Mouse (Mus musculus) macrophage (primary cell): Measurements from ENCODE around the gene Fap. TPM values are rescaled to one million over a fixed set of nuclear protein-coding genes. Genes with fewer than 3 reads are reported as not detected.

Source experiments
- H3K27ac ChIP-seq: fragments of 350-480 bp; formaldehyde crosslinking; 2 replicates; pipeline ENCODE4 v1.9.0; 2021
- H3K36me3 ChIP-seq: fragments of 350-480 bp; formaldehyde crosslinking; 2 replicates; pipeline ENCODE4 v1.9.0; 2021; ENCODE audit errors: inconsistent target
- H3K4me3 ChIP-seq: fragments of 350-480 bp; formaldehyde crosslinking; 2 replicates; pipeline ENCODE4 v1.9.0; 2021; ENCODE audit errors: inconsistent target
- H3K79me2 ChIP-seq: fragments of 350-480 bp; formaldehyde crosslinking; 2 replicates; pipeline ENCODE4 v1.9.0; 2021; ENCODE audit errors: inconsistent target
- WGBS: methylation state at CpG from one replicate; pipeline ENCODE4 v1.1.7; 2026; ENCODE audit warnings: inconsistent platforms; ENCODE audit not compliant: missing documents; 5-methylcytosine and 5-hydroxymethylcytosine counted together
- polyA plus RNA-seq: library from polyadenylated mRNA; stranded (reverse); fragments of 250-400 nt; gene quantifications from 3 replicates; pipeline ENCODE4 v1.2.4, GENCODE M21; 2018; ENCODE audit warnings: inconsistent platforms
- total RNA-seq, 78 experiments: library from RNA; depleted of rRNA; stranded (reverse); fragments of 250-400 nt; gene quantifications; 1 replicate in 9 of 78; 2 replicates in 24 of 78; 3 replicates in 43 of 78; 4 replicates in 2 of 78; pipeline ENCODE4 v1.2.4; 2018; ENCODE audit warnings: inconsistent platforms in 56 of 78

The Fap gene
- total RNA-seq (2018; cell fraction: chromatin; rRNA removed), result 10 to 100 TPM in 11 of 26 experiments, 1 to 10 TPM in 15; 1.6 to 18.4 (median 7.0) TPM
- total RNA-seq (2018; cell fraction: cytosol; rRNA removed), result under 1 TPM in 25 of 26 experiments, not detected in 1; 0.05 to 0.91 (median 0.13) TPM
- total RNA-seq (2018; cell fraction: nucleus; rRNA removed), result 10 to 100 TPM in 1 of 26 experiments, 1 to 10 TPM in 25; 1.9 to 14.0 (median 3.8) TPM
- polyA plus RNA-seq, result 0.15 to 0.38 TPM (median 0.22 TPM) in 3 replicates

DNA sequence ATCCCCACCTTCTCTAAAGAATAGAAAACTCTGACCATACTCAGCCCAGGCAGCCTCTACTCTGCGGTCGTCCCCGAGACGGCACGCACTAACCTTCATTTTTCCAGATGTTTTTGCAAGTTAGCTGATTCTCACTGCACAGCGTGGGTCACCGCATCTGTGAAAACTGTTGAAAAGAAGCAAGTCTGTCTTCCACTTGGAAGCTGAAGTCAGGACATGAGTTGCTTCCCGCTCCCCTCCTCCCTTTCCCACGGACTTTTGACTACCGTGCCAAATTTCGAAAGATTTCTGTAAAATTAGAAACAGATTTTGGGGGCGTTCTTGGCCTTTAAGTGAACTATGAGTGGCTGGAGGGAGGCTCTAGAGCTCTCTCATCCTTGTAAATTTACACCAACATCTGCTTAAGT lies at the start of gene Fap:
Gene Fap, minus strand, starts transcription at position 323 of the 407 bp plus-strand sequence.
- H3K36me3 ChIP-seq, result no peaks in the 10 kb centered on the region
- H3K79me2 ChIP-seq, result no peaks in the 10 kb centered on the region
- WGBS, result 55% methylated on average over 12 of the region's 12 CpGs
- no peak within 1 kb of the TSS; the same call in 1 of the 2 replicates for H3K27ac ChIP-seq
- no peak within 1 kb of the TSS for H3K4me3 ChIP-seq

DNA sequence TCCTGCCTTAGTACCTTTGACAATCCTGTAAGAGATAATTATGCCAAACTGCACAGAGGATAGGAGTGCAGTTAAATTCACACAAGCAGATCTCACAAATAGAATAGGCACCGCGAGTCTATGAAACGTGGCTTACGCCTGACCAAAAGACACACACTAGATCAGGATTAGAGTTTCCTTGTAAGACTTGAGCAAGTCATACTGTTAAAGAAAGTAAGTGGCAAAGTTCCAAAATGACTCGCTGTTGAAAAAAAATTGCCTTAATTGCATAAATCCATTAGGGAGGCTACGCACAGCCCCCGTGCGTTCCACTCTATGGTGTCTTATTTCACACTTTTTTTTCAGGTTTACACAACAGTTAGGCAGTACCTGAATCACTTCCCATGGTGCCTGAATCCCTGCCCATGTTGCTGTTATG lies 49.2 kb upstream of the Fap start:
- H3K79me2 ChIP-seq, result no peaks in the 10 kb centered on the region
- H3K27ac ChIP-seq, result no peak overlapping the region
- H3K36me3 ChIP-seq, result peaks cover 83% of the 10 kb centered on the region
- WGBS, result 86% methylated on average over 8 of the region's 8 CpGs
- H3K4me3 ChIP-seq, result no peak overlapping the region

DNA sequence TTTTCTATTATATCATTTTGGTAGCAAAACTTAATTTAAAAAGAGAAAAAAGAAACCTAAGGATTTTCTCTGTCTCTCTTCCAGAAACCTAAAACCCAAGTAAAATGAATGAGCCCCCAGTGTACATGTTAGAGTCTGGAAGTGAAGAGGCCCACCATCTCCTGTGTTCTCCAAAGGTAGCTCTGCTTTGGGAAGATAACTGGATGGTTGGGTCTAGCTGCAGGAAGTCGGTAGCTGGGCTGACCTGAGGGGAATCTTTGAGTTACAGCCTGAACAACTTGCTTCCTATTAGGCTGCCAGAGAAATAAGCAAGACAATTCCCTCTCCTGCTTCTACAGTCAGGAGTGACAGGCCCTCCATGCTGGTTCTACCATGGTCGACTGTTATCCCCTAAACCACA lies 45.8 kb upstream of the Fap start:
- Histone ChIP-seq H3K4me3 (no peak overlapping the region), H3K79me2 (no peaks in the 10 kb centered on the region), H3K27ac (no peak overlapping the region), H3K36me3 (peaks cover 93% of the 10 kb centered on the region)
- 42% methylated on average over 2 of the region's 2 CpGs for WGBS

DNA sequence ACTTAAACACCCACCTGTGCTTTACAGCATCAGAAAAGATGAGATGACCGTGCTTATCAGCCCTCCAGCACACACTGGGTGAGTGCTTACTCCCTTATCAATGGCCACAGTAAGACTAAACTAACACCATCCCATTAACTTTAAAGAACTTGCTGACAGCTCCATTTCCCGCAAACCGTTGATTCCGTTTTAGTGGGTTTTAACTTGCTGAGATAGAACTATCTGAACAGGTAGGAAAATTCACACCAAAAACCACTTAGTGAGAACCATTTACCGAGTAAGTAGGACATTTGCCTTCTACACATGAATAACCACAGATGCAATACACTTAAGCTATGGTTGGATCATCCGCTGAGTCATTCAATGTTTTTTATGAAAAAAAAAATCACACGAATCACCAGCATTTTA lies 45.1 kb upstream of the Fap start:
- H3K36me3 ChIP-seq, result peaks cover 95% of the 10 kb centered on the region
- no peak overlapping the region for H3K4me3 ChIP-seq
- no peak overlapping the region for H3K27ac ChIP-seq
- no peaks in the 10 kb centered on the region for H3K79me2 ChIP-seq
- 65% methylated on average over 7 of the region's 7 CpGs for WGBS

DNA sequence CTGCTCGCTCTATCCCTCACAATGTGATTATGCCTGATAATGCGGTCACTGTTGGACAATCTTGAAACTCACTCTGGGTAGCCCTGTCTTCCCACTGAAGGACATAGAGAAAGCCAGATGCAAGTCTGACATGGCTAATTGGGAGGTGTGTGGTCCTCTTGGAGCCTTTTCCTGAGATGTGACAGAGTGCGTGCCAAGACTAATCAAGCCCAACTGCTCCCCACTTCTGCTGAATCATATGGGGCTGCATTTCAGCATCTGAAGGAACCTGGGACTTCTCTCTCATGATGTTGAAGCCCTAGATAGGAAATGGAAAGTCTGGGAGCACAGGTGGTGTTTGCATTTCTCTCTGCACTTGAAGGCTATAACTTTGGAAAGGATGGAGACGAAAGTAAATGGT lies 39.3 kb upstream of the Fap start:
- Histone ChIP-seq H3K27ac (no peak overlapping the region), H3K79me2 (no peaks in the 10 kb centered on the region), H3K36me3 (peaks cover 97% of the 10 kb centered on the region), H3K4me3 (no peak overlapping the region)
- 94% methylated on average over 4 of the region's 4 CpGs for WGBS

DNA sequence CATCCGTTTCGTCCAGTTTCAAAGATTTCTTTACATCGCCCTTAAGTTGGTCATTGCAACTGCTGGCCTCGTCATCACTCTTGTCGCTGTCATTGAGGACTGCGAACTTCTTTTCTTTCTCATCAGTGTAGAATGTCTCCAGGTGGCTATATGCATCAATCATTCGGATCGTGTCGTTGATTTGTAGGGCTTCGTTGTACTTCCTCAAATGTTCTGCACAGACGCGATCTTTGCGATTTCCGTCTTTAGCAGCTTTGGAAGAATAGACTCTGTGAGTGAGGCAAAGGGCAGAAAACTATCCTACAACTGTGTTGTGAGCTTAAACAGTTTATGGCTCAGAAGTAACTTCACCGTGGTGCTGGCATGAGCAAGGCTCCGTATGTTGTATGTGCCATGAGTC lies 32.3 kb upstream of the Fap start:
- H3K4me3 ChIP-seq, result no peak overlapping the region
- 56% methylated on average over 16 of the region's 16 CpGs for WGBS
- no peaks in the 10 kb centered on the region for H3K79me2 ChIP-seq
- H3K36me3 ChIP-seq, result peaks cover 99% of the 10 kb centered on the region
- no peak overlapping the region for H3K27ac ChIP-seq

DNA sequence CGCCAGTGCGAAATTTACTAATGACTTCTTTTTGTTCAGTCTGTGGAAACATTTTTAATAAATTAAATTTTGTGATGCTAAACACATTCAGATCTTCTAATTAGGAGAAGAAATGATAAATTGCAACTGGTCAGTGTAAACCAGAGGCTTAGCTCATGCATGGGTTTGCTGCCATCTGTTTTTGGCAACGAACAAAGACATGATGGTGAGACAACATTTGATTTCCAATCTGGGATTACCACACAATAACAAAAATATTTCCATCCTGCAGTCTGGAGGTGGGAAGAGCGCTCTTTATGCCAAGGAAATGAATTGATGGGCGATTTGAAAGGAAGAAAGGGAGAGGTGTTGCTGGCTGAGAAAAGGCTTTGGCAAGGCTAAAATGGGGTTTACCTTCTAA lies 29.7 kb upstream of the Fap start:
- Histone ChIP-seq H3K27ac (no peak overlapping the region), H3K4me3 (no peak overlapping the region), H3K36me3 (peaks cover 96% of the 10 kb centered on the region), H3K79me2 (no peaks in the 10 kb centered on the region)
- 96% methylated on average over 5 of the region's 5 CpGs for WGBS

DNA sequence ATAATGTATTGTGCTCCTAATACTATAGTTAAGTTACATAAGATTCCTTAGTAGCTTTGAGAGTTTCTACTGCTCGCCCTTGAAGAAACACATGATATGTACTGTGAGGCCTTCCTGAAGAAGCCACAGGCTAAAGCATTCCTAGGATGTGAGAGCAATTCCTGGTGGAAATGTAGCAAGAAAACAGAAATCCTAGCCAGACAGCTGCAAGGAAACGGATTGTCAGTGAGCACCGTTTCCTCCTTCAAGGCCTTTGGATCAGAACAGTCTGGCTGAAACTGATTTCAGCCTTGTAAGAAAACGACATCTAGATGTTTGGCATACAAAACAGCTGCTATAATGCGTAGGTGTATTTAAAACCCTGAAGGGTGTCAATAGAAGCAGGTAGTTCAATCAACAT lies 22.7 kb upstream of the Fap start:
- no peak overlapping the region for H3K27ac ChIP-seq
- 96% methylated on average over 5 of the region's 5 CpGs for whole genome bisulfite sequencing
- H3K36me3 ChIP-seq, result peaks cover 65% of the 10 kb centered on the region
- H3K79me2 ChIP-seq, result no peaks in the 10 kb centered on the region
- no peak overlapping the region for H3K4me3 ChIP-seq

DNA sequence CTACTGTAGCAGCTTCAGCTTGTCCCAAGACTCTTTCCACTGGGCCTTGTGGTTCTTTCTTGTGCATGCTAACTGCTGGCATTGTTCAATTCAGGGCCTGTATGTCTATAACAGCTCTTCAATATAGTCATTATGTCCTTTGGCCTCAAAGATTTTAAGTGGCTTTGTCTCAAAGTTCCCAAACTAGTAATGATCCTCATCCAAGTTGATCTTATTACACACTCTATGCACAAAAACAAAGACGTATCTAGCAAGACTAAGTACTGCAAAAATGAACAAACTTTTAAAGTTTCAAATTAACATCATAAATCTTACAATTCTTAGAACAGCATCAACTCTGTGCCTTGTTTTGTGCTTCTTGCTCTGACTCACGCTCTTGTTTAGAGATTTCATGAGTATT lies 20.6 kb upstream of the Fap start:
- 90% methylated on average over 2 of the region's 2 CpGs for WGBS
- Histone ChIP-seq H3K4me3 (no peak overlapping the region), H3K36me3 (peaks cover 47% of the 10 kb centered on the region), H3K79me2 (no peaks in the 10 kb centered on the region), H3K27ac (no peak overlapping the region)

DNA sequence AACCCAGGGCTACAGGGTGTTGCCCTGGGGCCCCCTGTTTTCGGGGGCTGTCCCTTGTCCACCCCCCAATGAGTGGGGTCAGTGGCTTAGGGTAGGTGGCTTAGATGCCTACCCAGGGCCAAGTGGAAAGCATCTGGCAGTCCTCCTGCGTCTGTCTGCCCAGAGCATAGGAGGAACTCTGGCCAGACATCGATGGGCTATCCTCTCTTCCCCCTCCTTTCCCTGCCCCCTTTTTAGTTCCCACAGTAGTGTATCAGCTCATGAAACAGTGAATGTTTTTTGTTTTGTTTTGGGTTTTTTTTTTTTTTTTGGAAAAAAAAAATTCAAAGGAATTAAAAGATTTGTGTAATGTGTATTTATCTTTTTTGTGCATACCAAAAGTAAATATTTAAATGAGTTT lies 17.7 kb upstream of the Fap start:
- H3K79me2 ChIP-seq, result no peaks in the 10 kb centered on the region
- H3K36me3 ChIP-seq, result peaks cover 18% of the 10 kb centered on the region; the same call in 1 of the 2 replicates
- no peak overlapping the region for H3K27ac ChIP-seq
- WGBS, result 92% methylated on average over 3 of the region's 3 CpGs
- no peak overlapping the region for H3K4me3 ChIP-seq

DNA sequence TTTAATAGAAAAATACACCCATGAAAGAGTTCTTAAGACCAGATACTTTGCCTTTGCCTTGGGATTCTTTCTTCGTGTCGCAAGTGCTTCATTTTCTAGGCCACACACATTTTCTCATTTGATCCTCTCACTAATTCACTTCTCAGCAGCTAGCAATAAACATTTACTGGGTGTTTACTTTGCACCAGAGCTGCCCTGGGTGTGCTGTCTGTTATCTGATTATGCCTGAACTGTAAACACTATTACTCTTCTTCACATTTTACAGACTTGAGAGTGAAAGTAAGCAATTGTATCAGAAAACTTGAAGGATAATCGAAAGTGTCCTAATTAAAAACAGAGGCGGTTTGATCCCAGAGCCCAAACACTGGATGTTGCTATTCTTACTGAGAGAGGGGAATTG lies 15.5 kb upstream of the Fap start:
- Histone ChIP-seq H3K36me3 (peaks cover 2% of the 10 kb centered on the region; the same call in 1 of the 2 replicates), H3K79me2 (no peaks in the 10 kb centered on the region), H3K4me3 (no peak overlapping the region), H3K27ac (no peak overlapping the region)
- 96% methylated on average over 4 of the region's 4 CpGs for WGBS

DNA sequence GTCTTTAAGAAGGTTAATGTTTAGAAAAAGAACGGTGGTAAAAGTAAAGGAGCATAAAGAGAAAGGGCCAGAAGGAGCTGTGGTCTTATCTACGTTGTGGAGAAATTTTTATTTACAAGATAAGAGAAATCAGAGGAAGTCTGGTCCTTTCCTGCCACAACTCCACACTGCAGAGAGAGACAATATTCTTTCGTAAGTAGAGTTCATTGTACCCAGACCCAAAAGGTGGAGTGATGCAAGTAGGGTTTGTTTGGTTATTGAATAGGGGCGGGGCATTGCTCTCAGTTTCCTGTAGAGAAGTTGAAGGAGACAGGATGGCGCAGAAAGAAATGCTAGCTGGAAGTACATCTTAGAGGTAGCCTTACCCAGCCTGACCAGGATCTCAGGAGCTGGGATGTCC lies 11.9 kb upstream of the Fap start:
- no peaks in the 10 kb centered on the region for H3K36me3 ChIP-seq
- no peak overlapping the region for H3K27ac ChIP-seq
- H3K4me3 ChIP-seq, result no peak overlapping the region
- 46% methylated on average over 5 of the region's 5 CpGs for WGBS
- H3K79me2 ChIP-seq, result no peaks in the 10 kb centered on the region

DNA sequence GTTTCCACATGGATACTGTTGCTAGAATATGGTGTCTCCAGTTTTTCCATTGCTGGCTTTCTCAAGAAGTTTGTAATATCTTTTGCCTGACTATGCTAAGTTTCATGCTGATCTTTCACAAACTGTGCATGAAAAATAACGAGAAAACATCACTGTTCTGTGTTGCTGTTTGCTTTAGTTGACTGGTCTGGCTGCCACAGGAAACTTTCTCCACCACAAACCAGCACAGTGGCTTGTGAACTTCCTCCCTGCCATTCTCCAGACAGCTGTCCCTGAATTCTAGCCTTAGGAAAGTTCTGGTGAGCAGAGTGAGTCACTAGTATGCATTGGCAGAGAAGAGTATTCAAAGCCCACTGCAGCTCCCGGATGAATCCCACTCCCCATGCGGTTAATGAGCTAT lies 1.1 kb upstream of the Fap start:
- no peaks in the 10 kb centered on the region for H3K36me3 ChIP-seq
- no peak overlapping the region; the same call in 1 of the 2 replicates for H3K27ac ChIP-seq
- no peaks in the 10 kb centered on the region for H3K79me2 ChIP-seq
- 0% methylated on average over 3 of the region's 3 CpGs for WGBS
- H3K4me3 ChIP-seq, result no peak overlapping the region

DNA sequence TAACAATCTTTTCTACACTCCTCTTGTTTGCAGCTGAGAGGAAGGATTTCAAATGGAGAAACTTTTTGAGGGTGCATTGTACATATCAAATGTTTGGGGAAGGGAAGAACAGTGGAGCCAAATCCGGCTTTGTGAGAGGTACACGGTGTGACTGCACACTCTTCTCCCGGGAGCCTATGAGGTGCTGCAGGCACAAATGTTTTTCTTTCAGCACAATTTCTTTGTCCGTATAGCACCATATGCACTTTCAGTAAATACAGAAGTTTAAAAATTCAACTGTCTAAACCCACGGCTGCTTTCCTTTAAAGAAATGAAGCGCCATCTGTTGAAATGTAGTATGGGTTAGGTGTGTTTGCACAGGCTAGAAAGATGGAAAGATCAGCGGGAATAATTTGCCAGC lies 375 bp upstream of the Fap start:
- Histone ChIP-seq H3K4me3 (no peak overlapping the region), H3K79me2 (no peaks in the 10 kb centered on the region), H3K36me3 (no peaks in the 10 kb centered on the region), H3K27ac (no peak overlapping the region; the same call in 1 of the 2 replicates)
- WGBS, result 55% methylated on average over 6 of the region's 7 CpGs

DNA sequence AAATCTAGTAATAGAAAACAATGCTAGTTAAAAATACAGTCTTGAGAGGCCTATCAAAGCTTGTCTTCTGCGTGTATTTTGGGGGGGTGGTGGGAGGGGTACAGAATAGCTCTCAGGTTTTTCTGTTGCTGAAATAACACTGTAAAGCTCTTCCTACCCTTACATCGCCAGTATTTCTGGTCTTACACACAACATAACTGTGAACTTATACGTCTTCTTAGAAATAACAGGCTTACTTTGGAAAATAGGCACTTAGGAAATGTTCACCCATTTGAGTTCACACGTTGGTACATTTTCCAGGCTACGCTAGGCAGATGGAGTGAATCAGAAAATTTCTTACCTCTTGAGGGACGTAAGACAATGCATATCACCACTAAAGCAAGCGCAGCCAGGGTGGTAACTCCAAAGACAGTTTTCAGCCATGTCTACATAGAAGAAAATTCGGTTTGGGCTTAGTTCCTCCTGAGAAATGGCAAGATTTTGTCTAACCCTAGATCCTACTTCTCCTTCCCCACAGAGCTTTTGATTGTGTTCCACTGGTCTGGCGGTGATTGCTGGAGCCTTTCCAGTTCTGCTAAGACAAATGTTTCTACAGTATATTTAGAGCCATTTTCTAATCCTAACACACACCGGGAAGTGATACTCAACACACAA lies 649 bp downstream of the Fap start:
- WGBS, result 66% methylated on average over 10 of the region's 10 CpGs
- Histone ChIP-seq H3K4me3 (no peak overlapping the region), H3K27ac (no peak overlapping the region), H3K36me3 (no peaks in the 10 kb centered on the region), H3K79me2 (no peaks in the 10 kb centered on the region)
